Mouse (Mus musculus): ENCODE measurements at regions not wholly inside any gene's neighbourhood (a gene's known extent, or its start where the extent isn't known, plus 50 kb on each side); places are given as distances from the start of the nearest gene placed in this dataset.

DNA sequence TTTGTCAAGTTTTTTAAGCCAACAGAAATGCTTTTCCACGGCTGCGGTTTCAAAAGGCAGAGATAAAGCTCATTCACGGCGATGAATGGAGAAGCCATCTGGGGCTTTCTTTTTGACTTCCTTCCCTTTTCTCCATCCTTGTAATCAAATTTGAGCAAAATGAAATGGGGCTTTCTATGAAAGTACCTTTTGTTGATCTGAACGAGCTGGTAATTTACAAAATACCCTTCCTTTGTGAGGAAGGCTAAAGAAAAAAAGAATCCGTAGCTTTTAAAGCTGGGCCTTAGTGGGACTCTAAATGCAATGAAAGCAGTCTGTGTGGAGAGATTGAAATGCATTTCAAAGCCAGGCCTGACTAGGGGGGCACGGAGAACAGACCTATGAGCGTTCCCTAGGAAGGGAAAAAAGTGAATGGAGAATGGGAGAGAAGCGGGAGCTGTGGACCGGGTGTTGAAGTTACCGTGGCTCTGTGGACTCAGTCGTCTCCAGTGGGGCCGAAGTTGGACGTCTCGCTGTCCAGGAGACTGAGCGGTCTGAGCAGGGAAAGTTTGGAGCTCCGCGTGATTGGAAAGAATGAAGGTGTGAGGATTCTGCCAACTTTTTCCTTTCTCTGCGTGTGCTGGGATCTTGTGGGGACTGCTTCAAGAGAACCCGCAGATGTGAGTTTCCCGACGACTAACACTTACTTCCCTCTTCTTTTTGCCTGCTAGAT, 115.5 kb upstream of the Dnajc19 start:
- DNase-seq (ENCODE audit: low spot score) = peak; percentile 20
- Histone ChIP-seq H3K9me3 (replicated peaks; ENCODE audit: control insufficient read depth, low read length) (no peaks in the 10 kb centered on the region), H3K4me2 (ENCODE audit: low read depth, low read length) (no peak overlapping the region), H3K4me1 (ENCODE audit: control insufficient read depth, insufficient read depth, low read length) (no peaks in the 10 kb centered on the region), H3K27me3 (ENCODE audit: control insufficient read depth, insufficient read depth, low read length) (no peaks in the 10 kb centered on the region), H3K27ac (replicated peaks; ENCODE audit: low read depth, low read length) (no peak overlapping the region), H3K4me3 (ENCODE audit: low read depth, low read length) (no peak overlapping the region), H3K9ac (replicated peaks; ENCODE audit: low read length) (no peak overlapping the region), H3K36me3 (replicated peaks; ENCODE audit: control insufficient read depth, insufficient read depth, low read depth, low read length) (no peaks in the 10 kb centered on the region)
- ATAC-seq (replicated peaks; ENCODE audit: insufficient number of reproducible peaks, low FRiP score, low TSS enrichment, low read depth) = no peak; the same call in 1 of the 2 replicates
- WGBS = 35% methylated on average over 22 of the region's 22 CpGs

DNA sequence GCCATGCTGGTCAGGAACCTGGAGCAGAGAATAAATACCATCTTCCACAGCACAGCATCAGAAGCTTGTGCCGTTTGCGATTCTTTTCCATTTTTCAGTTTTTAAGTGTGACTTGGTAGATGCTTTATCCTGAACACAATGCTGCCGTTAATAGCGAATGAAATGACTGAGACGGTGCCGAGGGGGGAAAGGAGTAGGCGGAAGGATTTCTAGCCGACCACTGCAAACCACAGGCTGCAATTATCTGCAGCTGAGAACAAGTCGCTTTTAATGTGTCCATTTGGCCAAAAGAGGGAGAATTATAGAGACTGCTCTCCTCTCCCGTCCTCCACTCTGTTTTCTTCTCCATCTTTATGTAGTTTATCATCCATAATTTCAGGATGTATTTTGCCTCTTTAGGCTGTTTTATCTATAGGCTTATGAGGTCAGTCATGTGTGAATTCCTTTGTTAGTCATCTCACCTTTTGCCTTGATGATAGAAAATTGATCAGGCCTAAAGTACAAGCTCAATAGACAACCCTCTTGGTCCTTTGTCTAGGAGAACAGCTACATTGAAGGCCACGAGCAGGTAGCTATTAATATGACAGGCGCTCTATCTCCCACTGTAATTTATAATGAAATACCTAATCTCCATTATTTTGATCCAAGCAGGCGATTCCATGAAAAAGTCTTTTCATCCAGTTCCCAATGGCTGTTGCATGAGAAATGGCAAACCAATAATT, 114.8 kb upstream of the Dnajc19 start:
- Histone ChIP-seq H3K9me3 (replicated peaks; ENCODE audit: control insufficient read depth, low read length) (no peaks in the 10 kb centered on the region), H3K9ac (replicated peaks; ENCODE audit: low read length) (no peak overlapping the region), H3K27me3 (ENCODE audit: control insufficient read depth, insufficient read depth, low read length) (no peaks in the 10 kb centered on the region), H3K27ac (replicated peaks; ENCODE audit: low read depth, low read length) (no peak overlapping the region), H3K4me3 (ENCODE audit: low read depth, low read length) (no peak overlapping the region), H3K4me2 (ENCODE audit: low read depth, low read length) (no peak overlapping the region), H3K36me3 (replicated peaks; ENCODE audit: control insufficient read depth, insufficient read depth, low read depth, low read length) (no peaks in the 10 kb centered on the region), H3K4me1 (ENCODE audit: control insufficient read depth, insufficient read depth, low read length) (no peaks in the 10 kb centered on the region)
- 64% methylated on average over 13 of the region's 13 CpGs for WGBS
- no peak for ATAC-seq (replicated peaks; ENCODE audit: insufficient number of reproducible peaks, low FRiP score, low TSS enrichment, low read depth)
- no peak for DNase-seq (ENCODE audit: low spot score)

DNA sequence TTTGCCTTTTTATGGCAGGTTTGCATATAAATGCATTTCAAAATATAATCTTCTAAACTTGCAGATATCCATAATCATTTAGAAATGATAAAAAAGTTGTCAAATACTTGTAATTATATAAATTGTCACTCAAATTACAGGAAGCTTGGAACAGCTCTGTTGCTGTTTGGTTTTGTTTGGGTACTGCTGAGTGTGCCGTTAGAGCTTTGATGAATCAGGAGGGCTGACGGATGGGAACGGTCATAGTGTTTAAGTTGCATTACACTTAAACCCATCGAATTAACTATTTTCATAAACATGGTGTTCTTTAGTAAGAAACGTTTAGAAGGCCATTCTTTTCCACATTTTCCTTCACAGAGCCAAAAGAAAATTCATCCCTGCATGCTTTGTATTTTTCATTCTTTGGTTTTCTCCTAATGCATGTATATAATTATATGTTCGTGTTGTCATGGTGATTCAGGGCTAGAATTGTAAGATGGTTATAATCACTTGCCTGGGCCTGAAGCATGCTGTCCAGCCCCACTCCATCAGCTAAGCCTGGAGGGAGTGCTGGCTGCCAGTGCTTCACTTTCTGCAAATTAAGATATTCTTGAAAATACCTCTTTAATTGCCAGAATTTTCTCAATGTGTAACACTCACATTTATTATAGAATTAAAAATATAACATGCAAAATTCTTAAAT, 92.4 kb upstream of the Dnajc19 start:
- no peaks in the 10 kb centered on the region for H3K4me1 ChIP-seq (ENCODE audit: control insufficient read depth, insufficient read depth, low read length)
- no peak overlapping the region for H3K4me2 ChIP-seq (ENCODE audit: low read depth, low read length)
- no peaks in the 10 kb centered on the region for H3K9me3 ChIP-seq (replicated peaks; ENCODE audit: control insufficient read depth, low read length)
- no peaks in the 10 kb centered on the region for H3K27me3 ChIP-seq (ENCODE audit: control insufficient read depth, insufficient read depth, low read length)
- no peak for ATAC-seq (replicated peaks; ENCODE audit: insufficient number of reproducible peaks, low FRiP score, low TSS enrichment, low read depth)
- no peaks in the 10 kb centered on the region for H3K36me3 ChIP-seq (replicated peaks; ENCODE audit: control insufficient read depth, insufficient read depth, low read depth, low read length)
- no peak overlapping the region for H3K9ac ChIP-seq (replicated peaks; ENCODE audit: low read length)
- no peak for DNase-seq (ENCODE audit: low spot score)
- no peak overlapping the region for H3K27ac ChIP-seq (replicated peaks; ENCODE audit: low read depth, low read length)
- WGBS = 76% methylated on average over 6 of the region's 6 CpGs
- no peak overlapping the region for H3K4me3 ChIP-seq (ENCODE audit: low read depth, low read length)

DNA sequence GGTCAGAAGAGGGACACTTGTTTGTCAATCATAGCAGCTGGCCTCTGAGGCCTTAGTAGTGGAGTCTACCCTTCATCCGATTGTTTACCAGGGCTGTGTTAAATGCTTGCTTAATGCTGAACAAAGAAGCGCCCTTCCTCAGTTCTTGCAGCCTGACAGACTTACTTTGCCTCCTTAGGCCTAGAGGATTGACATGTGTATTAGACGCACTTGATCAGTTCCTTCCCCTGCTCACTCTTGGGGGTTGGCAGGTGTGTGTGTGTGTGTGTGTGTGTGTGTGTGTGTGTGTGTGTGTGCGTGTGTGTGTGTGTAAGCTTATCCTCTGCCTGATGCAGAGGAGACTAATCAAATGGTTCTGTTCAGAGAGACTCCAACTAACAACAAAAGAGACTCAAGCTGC, 91.8 kb upstream of the Dnajc19 start:
- Histone ChIP-seq H3K4me1 (ENCODE audit: control insufficient read depth, insufficient read depth, low read length) (no peaks in the 10 kb centered on the region), H3K9ac (replicated peaks; ENCODE audit: low read length) (no peak overlapping the region), H3K4me2 (ENCODE audit: low read depth, low read length) (no peak overlapping the region), H3K36me3 (replicated peaks; ENCODE audit: control insufficient read depth, insufficient read depth, low read depth, low read length) (no peaks in the 10 kb centered on the region), H3K27ac (replicated peaks; ENCODE audit: low read depth, low read length) (no peak overlapping the region), H3K27me3 (ENCODE audit: control insufficient read depth, insufficient read depth, low read length) (no peaks in the 10 kb centered on the region), H3K9me3 (replicated peaks; ENCODE audit: control insufficient read depth, low read length) (no peaks in the 10 kb centered on the region), H3K4me3 (ENCODE audit: low read depth, low read length) (no peak overlapping the region)
- 71% methylated on average over 4 of the region's 4 CpGs for WGBS
- no peak for ATAC-seq (replicated peaks; ENCODE audit: insufficient number of reproducible peaks, low FRiP score, low TSS enrichment, low read depth)
- DNase-seq (ENCODE audit: low spot score) = no peak

DNA sequence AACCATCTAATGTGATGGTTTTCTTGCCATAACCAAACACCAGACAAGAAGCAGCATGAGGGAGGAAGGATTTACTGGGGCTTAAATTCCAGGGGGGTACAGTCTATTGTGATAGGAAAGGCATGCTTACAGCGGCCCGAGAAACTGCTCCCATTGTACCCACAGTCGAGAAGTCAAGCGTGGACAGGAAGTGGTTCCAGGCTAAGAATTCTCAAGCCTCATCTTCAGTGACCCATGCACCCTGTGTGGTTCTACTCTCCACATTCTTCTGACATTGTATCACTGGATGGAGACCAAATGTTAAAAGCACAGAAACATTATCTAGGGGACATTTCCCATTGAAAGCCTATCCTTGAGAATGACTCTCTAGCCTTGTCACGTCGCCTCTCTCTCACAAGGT, 90.8 kb upstream of the Dnajc19 start:
- H3K4me1 ChIP-seq (ENCODE audit: control insufficient read depth, insufficient read depth, low read length) = no peaks in the 10 kb centered on the region
- no peak overlapping the region for H3K9ac ChIP-seq (replicated peaks; ENCODE audit: low read length)
- no peaks in the 10 kb centered on the region for H3K27me3 ChIP-seq (ENCODE audit: control insufficient read depth, insufficient read depth, low read length)
- ATAC-seq (replicated peaks; ENCODE audit: insufficient number of reproducible peaks, low FRiP score, low TSS enrichment, low read depth) = no peak
- 66% methylated on average over 6 of the region's 6 CpGs for WGBS
- no peaks in the 10 kb centered on the region for H3K36me3 ChIP-seq (replicated peaks; ENCODE audit: control insufficient read depth, insufficient read depth, low read depth, low read length)
- H3K27ac ChIP-seq (replicated peaks; ENCODE audit: low read depth, low read length) = no peak overlapping the region
- no peak overlapping the region for H3K4me2 ChIP-seq (ENCODE audit: low read depth, low read length)
- H3K4me3 ChIP-seq (ENCODE audit: low read depth, low read length) = no peak overlapping the region
- H3K9me3 ChIP-seq (replicated peaks; ENCODE audit: control insufficient read depth, low read length) = no peaks in the 10 kb centered on the region
- DNase-seq (ENCODE audit: low spot score) = no peak

DNA sequence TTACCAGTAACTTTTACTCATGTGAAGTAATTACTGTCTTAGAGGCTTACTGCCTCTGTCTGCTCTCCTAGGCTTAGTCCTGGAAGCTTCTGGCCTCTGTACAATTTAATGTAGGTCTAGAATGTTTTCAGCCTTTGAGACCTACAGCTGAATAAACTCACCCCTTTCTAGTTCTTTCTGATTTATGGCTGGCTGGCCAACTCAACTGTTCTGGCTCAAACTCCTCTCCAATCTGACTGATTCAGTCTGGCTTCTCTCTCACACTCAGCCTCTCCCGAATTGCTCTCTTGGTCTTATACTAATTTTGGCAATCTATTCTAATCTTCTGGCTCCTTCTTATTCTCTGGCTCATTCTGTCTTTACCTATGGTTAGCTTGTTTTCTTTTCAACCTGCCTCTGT, 87.0 kb upstream of the Dnajc19 start:
- H3K9me3 ChIP-seq (replicated peaks; ENCODE audit: control insufficient read depth, low read length) = no peaks in the 10 kb centered on the region
- H3K9ac ChIP-seq (replicated peaks; ENCODE audit: low read length) = no peak overlapping the region
- no peaks in the 10 kb centered on the region for H3K36me3 ChIP-seq (replicated peaks; ENCODE audit: control insufficient read depth, insufficient read depth, low read depth, low read length)
- no peak for DNase-seq (ENCODE audit: low spot score)
- no peak for ATAC-seq (replicated peaks; ENCODE audit: insufficient number of reproducible peaks, low FRiP score, low TSS enrichment, low read depth)
- H3K27me3 ChIP-seq (ENCODE audit: control insufficient read depth, insufficient read depth, low read length) = no peaks in the 10 kb centered on the region
- H3K4me2 ChIP-seq (ENCODE audit: low read depth, low read length) = no peak overlapping the region
- no peaks in the 10 kb centered on the region for H3K4me1 ChIP-seq (ENCODE audit: control insufficient read depth, insufficient read depth, low read length)
- WGBS = 89% methylated on average over 1 of the region's 1 CpGs
- H3K4me3 ChIP-seq (ENCODE audit: low read depth, low read length) = no peak overlapping the region
- no peak overlapping the region for H3K27ac ChIP-seq (replicated peaks; ENCODE audit: low read depth, low read length)

DNA sequence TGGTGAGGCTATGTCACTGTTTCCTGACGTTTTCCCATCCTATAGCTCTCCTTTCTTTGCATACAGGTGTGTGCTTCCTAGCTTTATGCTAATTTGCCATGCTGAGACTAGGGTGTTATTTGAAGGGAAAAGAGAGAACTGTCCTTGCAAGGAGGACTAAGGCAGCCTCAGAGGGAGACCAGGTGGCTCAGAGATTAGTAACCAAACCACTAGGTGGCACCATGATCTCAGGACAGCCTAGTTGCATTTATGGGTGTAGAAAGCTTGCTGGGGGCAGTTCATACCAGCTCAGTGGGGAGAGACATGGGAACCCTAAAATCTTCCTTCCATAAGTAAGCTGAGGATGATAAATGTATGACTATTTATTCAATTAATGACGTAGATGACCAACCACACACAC, 68.9 kb upstream of the Dnajc19 start:
- Histone ChIP-seq H3K4me2 (ENCODE audit: low read depth, low read length) (no peak overlapping the region), H3K4me1 (ENCODE audit: control insufficient read depth, insufficient read depth, low read length) (no peaks in the 10 kb centered on the region), H3K9ac (replicated peaks; ENCODE audit: low read length) (no peak overlapping the region), H3K36me3 (replicated peaks; ENCODE audit: control insufficient read depth, insufficient read depth, low read depth, low read length) (no peaks in the 10 kb centered on the region), H3K4me3 (ENCODE audit: low read depth, low read length) (no peak overlapping the region), H3K9me3 (replicated peaks; ENCODE audit: control insufficient read depth, low read length) (no peaks in the 10 kb centered on the region), H3K27ac (replicated peaks; ENCODE audit: low read depth, low read length) (no peak overlapping the region), H3K27me3 (ENCODE audit: control insufficient read depth, insufficient read depth, low read length) (no peaks in the 10 kb centered on the region)
- ATAC-seq (replicated peaks; ENCODE audit: insufficient number of reproducible peaks, low FRiP score, low TSS enrichment, low read depth) (no peak), DNase-seq (ENCODE audit: low spot score) (peak; percentile 45)
- 51% methylated on average over 2 of the region's 2 CpGs for WGBS

DNA sequence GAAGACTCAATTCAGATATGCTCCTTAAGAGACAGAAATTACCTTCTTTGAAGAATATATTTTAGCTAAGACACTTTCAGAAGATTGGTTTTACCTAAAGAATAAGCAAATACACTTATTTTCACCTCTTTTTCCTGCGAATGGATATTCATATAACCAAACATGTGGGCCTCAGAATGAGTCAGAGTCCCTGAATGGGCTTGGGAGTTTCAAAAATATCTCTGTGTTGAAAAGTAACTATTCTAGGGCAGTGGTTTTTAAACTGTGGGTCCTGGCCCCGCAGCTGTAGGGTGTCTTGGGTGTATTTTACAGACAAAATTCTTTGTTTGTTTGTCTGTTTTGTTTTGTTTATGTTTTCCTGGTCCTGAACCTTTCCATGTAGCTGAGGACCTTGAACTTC, 62.5 kb upstream of the Dnajc19 start:
- Histone ChIP-seq H3K9me3 (replicated peaks; ENCODE audit: control insufficient read depth, low read length) (no peaks in the 10 kb centered on the region), H3K4me2 (ENCODE audit: low read depth, low read length) (no peak overlapping the region), H3K27ac (replicated peaks; ENCODE audit: low read depth, low read length) (no peak overlapping the region), H3K9ac (replicated peaks; ENCODE audit: low read length) (no peak overlapping the region), H3K4me1 (ENCODE audit: control insufficient read depth, insufficient read depth, low read length) (no peaks in the 10 kb centered on the region), H3K27me3 (ENCODE audit: control insufficient read depth, insufficient read depth, low read length) (no peaks in the 10 kb centered on the region), H3K4me3 (ENCODE audit: low read depth, low read length) (no peak overlapping the region), H3K36me3 (replicated peaks; ENCODE audit: control insufficient read depth, insufficient read depth, low read depth, low read length) (no peaks in the 10 kb centered on the region)
- WGBS = 86% methylated on average over 2 of the region's 2 CpGs
- ATAC-seq (replicated peaks; ENCODE audit: insufficient number of reproducible peaks, low FRiP score, low TSS enrichment, low read depth) = no peak
- no peak for DNase-seq (ENCODE audit: low spot score)
